Mouse (Mus musculus): ENCODE results near the gene Afap1.

The Afap1 gene

DNA sequence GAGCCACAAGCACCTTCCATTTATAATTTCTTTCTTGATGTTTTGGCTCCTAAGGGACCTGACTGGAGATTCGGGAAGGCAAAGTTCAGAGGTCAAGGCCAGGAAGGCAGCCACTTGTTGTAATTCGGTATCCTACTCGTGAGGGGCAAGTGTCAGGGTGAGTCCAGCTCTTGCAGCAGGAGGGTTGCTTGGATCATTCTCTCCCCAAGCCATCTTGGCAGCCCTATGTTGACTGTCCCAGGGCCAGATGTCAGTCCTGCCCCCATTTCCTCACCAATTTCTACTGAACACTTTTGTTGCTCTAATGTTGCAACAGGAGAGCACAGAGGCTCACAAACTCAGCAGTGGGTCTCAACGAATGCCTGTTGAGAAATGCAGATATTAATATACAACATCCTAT is 5.0 kb downstream of the Afap1 start:
- DNase-seq: no peak

DNA sequence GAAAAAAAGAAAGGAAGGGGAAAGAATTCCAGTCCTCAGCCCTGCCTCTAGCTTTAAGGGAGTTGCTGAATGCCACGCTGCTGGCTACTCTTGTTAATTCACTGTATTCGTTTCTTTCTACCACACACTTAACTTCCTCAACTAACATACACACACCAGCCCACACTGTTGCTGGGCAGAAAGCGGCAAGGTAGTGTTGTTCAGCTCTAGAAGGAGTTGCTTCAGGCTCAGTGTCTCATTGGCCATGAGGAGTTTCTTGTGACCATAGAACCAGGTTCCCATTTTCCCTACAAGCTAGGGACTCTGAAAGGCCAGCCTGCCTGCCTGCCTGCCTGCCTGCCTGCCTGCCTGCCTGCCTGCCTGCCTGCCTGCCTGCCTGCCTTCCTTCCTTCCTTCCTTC is 5.9 kb downstream of the Afap1 start:
- no peak for DNase-seq

DNA sequence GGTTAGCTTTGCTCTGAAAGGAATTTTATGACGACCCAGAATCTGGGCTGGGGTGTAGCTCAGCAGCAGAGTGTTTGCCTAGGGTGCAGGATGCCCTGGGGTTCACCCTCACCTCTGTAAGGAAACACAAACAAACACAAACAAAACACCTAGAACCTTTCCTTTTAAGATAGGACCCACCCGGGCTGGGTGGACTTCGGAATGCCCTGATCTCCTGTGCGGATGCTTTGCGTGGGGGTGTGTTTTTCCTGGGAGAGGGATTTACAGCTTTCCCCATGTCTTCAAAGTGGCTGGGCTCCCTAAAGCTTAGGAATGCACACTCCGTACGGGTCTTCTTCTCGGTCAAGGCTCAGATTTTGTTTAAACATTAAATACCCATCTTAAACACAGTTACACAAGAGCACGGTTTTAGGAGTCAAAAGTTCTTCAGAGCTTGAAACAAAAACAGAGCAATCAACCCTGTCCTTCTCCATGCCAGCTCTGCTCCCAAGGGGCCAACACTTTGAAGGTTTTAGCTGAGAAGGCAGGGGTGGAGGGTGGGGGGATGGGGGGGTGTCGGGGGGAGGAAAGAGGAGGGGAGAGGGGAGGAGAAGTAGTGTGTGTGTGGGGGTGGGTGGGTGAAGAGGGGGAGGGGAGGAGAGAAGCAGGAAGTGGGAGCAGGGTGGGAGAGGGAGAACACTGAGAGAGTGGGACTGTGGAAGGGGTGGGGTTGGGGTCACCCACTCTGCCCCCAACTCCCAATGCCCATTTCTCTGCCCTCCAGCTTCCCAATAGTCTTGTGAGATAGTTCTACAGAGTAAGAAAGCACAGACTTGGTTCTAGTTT is 7.5 kb downstream of the Afap1 start:
- peak; percentile 51 for DNase-seq

DNA sequence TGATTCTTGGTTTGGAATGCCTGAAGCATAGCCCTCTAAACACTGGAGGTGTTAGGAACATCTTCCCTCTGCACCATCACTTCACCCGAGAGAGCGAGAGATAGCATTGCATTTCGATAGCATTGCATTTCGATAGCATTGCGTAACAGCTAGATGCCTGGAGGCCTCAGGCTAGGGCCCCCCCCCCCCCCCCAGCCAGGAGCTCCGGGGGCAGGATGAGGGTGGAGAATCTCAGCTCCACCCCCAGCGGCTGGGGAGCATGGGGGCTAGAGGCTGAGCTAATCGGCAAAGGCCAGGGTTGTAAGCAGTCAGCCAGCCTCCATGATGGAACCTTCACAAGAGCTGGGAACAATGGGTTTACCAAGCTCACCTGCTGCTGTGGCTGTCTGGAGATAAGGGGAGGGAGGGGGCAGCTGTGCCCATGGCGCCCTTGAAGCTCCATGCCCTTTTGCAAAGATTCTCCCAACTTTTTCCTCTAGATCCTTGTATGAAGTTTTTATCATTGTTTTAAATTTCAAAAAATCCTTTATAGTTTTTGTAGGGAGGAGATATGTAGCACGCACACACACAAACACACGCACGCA is 8.2 kb downstream of the Afap1 start:
- DNase-seq: no peak

DNA sequence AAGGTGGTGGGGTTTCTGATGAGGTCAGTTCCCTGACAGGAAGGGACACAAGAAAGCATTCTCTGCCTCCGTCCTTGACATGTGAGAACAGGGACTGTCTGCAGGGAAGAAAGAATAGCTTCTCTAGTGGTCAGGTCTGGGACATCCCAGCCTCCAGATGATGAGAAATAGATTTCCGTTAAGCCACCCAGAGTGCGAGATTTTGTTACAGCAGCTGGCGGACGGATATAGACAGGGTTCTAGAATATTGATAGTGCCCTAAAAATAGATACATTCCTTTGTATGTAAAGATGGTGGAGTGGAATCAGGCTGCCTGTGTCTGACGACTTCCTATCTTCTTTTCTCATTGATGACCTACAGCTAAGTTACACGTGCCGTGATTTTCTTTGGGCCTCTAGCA is 10.3 kb downstream of the Afap1 start:
- DNase-seq: no peak

DNA sequence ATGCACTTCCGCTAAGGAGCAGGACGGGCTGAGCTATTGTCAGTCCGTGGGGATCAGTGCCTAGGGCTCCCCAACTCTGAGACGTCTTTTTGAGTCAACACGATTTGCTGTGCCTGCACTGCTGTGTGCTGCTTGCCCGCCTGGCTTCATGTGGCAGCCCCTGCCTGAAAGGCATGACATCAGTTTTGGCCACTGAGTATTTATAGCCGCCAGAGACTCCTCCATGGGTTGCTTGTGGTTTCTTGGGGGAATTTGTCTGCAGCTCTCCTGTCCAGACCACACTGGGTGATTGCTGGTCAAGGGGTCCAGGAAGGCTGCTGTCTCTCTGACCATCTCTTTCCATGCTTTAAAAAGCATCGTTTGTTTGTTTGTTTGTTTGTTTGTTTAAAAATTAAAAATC is 12.2 kb downstream of the Afap1 start:
- DNase-seq: no peak

DNA sequence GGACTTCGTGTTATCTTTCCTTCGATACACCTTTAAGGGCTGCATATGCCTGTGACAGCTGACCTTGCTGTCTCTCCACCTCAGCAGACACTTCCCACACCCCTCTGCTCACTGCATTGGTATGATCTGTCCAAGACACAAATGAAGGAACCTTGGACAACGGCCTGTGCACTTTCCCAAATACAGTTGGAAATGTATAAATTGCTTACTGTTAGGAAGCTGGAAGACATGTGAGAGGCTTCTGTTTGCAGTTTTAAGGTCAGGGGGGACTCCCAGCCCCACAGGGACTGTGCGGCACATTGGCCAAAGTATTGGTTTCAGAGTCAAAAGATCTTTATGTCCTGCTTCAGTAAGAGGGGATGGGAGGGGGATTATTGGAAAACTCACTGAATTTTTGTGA is 14.0 kb downstream of the Afap1 start:
- DNase-seq: no peak

DNA sequence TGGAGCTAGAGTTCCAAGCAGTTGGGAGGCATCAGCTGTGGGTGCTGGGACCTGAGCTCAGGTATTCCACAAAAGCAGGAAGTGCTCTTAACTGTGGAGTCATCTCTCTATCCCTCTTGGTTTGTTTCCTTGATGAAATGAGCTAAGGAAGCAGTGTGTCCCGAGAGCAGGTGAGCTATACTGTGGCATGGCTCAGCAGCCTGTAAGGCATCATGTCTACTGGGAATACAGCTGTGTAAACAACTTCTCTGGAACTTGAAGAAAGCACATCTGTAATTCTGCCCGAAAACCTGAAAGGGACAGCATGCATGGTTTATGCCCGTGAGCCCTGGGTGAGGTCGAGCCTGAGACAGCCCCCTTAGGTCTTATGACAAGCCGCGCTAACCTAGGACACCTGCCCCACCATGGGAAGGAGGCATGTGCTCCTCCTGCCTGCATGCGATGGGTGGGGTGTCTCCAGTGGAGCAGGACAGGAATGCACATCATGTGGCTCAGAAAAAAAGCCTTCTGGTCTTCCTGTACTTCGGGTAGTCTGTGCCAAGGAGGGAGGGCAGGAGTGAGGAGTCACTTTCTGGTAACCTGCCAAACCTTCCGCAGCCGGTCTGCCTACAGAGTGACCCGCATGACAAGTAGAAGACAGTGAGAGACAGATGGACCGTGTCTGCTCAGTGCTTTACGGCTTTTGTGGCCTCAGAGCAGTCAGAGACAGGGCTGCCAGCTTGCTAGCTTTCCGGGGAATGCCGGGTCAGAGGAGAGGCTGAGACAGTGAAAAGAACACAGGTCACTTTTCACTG is 14.7 kb downstream of the Afap1 start:
- DNase-seq: peak; percentile 84

DNA sequence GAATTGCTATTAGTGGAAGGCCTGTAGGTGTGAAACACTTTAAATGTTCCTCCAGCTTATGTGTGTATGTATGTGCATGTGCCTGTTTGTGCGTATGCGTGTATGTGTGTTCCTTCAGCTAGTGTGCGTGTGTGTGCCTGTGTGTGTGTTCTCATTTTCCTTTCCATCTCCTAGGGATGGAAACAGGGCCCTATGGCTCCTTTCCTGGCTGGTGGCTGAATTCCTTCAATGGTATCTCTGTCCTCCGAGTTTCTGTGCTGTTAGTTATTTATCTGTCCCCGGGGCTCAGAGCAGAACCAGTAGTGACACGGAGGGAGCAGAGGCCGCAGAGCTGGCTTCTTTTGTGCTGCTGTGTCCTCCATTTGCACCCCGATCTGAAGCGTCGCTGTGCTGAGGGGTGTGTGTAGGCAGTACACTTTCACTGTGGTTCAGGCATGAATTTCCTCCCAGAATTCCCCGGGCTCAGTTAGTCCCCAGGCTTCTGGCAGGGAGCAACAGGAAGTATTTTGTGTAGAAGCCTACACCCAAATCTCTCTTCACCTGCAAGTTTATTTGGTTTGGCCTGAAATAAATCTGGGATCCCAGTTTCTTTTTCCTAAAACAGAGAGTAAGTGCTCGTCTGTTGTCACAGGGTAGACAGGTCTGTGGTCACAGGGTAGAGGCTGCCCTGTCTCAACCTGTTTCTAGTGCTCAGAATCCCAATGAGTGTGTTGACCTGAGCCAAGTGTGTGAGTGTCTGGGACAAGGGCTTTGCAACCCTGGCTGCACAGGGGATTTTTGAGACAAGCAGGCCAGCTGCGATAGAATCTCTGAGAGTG is 15.7 kb downstream of the Afap1 start:
- peak; percentile 46 for DNase-seq

DNA sequence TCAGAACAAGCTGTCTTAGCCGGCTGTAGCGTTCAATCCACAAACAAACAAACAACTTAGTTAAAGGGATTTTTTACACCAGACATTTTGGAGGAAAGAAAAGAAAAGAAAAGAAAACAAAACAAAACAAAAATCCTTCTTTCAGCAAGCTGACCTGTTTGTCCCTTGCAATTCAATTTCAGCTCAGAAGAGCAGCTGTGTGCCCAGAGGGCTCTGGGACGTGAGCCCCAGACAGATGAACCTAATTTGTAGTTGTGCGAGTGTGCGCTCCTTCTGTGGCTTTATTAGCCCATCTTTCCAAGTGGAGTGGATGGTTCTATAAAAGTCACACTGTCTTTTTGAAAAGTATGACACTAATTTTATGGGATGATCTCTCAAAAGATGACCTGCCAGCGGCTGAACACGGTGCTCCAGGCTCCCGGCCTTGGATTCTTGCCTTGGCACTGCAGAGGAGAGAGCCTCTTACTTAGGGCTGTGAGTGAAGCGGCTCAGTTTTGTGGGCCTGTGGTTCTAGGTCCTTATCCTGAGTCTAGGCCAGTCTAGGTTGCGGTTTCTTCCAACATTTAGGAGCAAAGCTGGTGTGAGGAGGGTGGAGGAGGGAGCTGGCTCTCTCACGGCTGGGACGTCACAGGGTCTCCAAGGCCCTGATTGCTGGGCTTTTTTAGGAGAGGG is 22.6 kb downstream of the Afap1 start:
- no peak for DNase-seq

DNA sequence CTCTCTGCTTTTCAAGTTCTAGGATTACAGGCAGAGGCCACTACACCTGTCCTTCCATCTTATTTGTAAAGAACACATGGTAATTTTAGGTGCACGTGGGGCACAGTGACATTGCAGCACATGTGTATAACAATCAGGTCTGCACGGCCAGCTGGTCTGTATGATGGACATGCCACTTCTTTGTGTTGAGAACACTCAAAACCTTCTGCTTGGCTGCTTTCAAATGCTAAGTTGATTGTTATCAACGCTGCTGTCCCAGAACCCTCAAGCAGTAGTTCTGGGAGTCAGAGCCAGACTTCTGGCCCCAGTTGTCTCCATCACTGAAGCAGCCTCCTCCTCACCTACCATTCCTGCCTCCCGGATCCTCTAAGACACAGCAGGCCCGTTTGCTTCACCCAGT is 23.5 kb downstream of the Afap1 start:
- DNase-seq: no peak

DNA sequence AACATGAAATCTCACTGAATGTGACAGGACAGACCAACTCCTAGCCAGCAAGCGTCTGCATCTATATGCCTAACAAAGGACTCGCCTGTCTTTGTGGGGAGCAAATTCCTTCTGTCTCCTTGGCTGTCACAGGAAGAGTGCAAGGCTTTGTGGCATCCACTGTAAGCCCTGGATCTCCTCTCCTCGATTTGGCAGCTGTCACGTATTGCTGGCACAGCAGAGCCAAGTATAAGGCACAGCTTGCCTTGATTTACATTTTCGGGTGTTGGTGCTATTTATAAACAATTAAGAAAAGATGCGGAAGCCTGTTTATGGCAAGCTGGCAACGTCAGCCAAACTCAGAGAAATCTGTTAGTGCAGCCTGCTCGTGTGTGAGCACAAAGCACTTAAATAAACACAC is 25.3 kb downstream of the Afap1 start:
- DNase-seq: no peak

DNA sequence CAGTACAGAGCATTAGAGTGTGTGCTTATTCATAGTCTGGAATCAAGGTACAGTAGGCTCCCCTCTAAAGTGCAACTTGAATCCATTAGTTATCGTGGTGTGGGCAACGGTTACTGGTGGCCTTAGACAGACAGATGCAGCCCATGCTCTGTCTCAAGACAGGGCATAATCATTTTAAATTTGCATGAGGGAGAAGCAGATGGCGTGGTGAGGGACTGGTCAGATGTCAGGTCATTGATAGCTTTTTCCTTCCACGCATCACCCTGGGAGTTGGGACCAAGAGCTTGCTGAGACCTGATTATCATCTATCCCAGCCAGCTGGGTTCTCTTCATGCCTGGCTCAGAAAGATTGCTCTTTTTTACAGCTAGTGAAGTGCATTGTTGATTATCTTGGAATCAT is 27.0 kb downstream of the Afap1 start:
- no peak for DNase-seq

DNA sequence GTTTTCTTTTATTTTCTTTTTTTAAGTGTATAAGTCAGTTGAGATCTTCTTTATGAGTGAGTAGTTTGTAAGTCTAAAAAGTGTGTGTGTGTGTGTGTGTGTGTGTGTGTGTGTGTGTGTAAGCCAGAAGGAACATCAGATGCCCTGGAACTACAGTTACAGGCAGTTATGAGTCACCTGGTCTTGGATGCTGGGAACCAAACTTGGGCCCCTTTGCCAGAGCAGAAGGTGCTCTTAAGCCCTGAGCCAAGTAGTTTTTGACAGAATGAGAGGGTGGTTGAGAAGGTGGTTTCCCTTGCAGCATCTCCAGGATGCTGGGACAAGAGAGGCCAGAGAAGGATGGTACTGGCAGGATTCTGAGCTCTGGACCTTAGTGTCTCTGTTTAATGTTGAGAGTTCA is 27.4 kb downstream of the Afap1 start:
- DNase-seq: no peak

DNA sequence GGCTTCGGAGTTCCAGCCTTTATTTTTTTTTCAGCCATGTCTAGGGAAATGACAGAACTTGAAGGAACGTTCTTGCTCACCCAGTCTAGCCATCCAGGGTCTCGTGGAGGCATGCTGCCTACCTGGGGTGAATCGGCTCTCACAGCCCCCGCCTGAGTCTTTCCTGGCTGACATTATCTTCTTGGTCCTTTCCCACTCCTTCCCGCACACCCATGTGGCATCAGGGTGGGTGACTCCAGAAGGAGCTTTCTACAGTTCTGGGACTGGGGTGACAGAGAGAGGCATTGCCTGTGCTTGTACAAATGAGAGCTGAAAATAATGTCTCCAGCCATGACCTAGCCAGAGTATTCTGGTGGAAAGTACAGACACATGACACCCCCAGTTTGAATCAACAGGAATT is 28.0 kb downstream of the Afap1 start:
- no peak for DNase-seq

DNA sequence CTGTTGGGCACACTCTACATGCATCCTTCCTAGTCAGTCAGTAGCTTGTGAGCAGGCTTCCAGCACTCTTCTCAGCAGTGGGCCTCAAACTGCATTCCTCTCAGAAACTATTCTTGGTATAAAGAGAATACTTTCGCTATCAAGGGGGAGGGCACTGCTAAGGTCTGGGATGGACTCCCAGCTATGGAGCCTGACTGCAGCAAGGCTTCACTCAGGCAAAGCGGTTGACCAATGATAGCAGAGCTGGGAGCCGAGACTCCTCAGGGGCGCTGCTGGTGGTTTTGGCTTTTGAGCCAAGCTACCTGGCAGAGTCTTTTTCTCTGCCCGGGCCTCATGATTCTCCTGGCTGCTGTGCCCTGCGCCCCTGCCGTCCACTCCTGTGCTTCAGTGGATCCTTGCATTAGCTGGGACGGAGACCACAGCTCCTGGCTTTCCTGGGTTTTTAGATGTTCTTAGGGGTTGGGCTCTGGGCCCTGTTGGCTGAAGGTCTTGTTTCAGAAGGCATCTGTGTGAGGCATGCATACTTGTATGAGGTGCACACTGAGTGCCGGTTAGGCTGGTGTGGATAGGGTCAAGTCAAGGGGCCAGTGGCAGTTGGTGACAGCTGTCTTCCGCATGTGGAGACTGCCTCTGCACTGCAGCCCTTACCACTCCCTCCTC is 28.6 kb downstream of the Afap1 start:
- peak; percentile 33 for DNase-seq

DNA sequence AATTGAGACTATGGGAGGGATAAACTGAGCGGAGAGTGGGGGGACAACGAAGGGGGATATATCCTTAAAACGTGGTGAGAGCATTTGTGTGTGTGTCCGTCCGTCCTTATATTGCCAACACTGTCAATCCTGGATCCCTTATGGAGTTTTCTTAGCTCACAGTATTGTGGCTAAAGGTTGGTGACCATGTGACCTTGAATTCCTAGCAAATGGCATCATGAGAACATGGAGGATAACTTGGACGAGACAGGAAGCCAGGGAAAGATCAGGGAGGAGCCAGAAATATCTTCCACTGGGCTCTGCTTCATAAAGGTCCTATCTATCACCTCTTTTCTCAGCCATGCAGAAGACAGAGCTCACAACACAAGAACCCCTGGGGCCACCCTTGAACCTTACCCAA is 30.3 kb downstream of the Afap1 start:
- DNase-seq: no peak

DNA sequence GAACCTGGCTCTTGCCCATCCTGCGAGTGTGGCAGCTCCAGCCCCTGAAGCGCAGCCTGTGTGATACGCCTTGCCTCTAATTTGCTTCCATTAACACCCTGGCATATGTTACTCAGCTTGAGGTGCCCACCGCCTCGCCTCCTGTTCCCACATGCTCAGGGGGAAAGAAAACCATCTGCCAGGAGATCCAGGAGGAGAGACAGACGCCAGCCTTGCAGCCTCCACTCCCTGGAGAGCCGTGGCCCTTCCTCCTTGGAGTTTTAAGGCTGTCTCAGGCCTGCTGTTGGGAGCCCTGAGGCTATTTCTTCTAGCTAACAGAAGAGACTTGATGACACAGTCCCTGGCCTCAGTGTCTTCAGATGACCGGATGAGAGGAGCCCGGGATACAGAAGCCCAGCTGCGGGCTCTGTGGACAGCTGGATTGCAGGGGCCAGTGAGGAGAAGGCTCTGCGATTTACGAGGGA is 32.1 kb downstream of the Afap1 start:
- no peak for DNase-seq

DNA sequence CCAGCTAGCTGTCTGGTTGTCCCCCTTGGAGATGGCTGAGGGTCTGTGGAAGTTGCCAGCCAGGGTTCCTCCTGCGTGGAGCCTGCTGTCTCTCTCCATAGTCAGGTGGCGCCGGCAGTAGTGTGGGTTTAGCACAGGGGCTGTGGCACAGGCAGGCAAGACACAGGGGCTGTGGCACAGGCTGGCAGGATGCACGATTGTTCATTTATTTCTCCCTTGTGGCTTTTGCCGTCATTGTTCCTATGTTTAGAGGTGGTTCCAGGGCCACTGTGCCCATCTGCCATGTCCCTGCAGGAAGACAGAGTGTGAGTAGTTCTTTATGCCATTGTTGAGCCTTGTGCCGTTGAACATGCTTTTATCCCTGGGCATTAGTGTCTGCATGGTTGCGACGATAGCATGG is 33.4 kb downstream of the Afap1 start:
- DNase-seq: no peak

DNA sequence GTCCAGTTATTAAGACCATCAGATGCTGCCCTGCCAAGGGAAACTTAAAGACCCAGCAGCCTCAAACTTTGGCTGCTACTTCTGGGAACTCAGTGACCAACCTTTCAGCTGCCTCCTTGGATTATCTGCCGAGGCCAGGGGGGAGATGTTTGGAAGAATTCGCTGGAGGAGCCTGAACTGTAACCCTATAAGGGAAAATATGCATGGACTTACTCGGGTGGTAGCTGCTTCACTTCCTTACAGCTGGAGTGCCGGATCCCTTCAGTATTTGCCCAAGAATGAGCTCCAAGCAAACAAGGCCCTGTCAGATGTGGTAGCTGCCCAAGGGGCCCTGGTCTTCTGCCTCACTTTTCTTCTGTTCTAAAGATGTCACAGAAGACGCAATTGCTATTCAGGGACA is 38.2 kb downstream of the Afap1 start:
- DNase-seq: no peak

DNA sequence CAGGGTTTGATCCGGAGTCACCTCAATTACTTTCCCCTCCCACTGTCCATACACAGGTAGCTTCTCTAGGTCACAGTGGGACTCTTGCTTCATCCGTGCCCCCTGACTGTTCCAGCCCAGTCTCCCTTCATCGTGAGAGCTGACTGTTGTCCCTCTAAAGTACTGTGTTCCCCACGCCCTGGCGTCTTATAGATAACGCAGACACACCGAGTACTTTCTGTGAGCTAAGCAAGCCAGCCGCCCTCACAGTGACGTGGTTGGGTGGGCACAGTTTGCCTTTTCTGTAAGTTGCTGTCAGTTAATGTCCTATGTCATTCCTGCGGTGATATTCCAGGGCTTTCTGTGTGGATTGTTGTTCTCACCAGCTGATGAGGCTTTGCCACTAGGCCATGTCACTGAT is 39.9 kb downstream of the Afap1 start:
- DNase-seq: no peak

DNA sequence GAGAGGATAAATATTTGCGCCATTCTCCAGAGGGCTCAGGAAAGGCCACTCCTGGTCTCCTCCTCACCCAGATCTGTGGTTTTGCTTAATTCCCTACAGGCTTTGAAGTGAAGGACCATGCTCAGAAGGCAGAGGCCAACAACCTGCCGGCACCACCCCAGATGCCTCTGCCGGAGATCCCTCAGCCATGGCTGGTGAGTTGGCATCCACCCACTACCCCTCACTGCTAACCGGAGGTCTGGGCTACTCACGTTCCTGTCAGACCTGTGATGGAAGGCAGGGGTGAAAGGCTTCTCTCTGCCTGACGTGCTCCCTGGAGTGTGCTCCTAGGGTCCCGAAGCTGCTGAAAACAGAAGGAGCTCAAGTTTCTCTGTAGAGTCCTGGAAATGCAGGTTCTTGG is 42.8 kb downstream of the Afap1 start:
- no peak for DNase-seq

All from kidney, adult 18-20 months (tissue).